Mouse (Mus musculus): ENCODE results near the gene Olfr750.

- TF ChIP-seq CTCF (conservative IDR thresholded peaks at IDR 0.05 in 1 of 2, IDR thresholded peaks at IDR 0.05 in 1 of 2; ENCODE audit: low read depth in 2 of 2, low read length in 2 of 2) (no peak), USF2 (conservative IDR thresholded peaks at IDR 0.05; ENCODE audit: low read depth, low read length) (no peak), MYC (IDR thresholded peaks at IDR 0.05; ENCODE audit: low read depth, low read length) (no peak), TCF12 (IDR thresholded peaks at IDR 0.05; ENCODE audit: low read depth, low read length) (no peak)
Observed at GRCm38 (mm10) chr14:51024820-51025219, 49.4 kb downstream of the Olfr750 start.
